Mouse (Mus musculus) liver (tissue): Measurements from ENCODE around the gene Cdk14.

ENCODE experiments used
- DNase-seq: peaks from one replicate; pipeline ENCODE4 v3.0.0-alpha.2; 2020; ENCODE audit warnings: mixed read lengths

Gene Cdk14

DNA sequence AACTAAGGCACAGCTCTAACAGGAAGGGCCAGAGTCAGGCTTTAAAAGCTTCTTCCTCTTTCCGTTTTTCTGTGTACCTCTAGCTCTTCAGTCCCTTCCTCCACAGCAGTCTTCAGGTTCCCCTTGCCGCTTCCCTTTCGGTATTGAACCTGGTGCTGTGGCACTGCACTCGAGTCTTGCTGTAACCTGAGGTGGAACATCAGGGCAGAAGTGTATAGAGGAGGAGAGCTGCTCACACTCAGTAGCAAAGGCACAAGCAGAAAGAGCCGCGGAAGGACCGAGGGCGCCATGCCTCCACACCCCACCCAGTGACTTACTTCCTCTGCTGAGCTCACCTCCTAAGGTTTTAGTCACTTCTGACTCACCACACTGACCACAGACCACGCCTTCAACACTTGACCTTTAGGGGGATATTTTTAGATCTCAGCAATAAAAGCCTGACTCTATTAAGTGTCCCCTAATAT is at the start of gene Cdk14:
Gene Cdk14 (minus strand): TSS at position 321 of the 464 bp plus-strand sequence.
- peak; percentile 10 for DNase-seq

GRCm38 (mm10) chr5:5465256-5465655 is 45.1 kb upstream of the Cdk14 start:
- no peak for DNase-seq

DNA sequence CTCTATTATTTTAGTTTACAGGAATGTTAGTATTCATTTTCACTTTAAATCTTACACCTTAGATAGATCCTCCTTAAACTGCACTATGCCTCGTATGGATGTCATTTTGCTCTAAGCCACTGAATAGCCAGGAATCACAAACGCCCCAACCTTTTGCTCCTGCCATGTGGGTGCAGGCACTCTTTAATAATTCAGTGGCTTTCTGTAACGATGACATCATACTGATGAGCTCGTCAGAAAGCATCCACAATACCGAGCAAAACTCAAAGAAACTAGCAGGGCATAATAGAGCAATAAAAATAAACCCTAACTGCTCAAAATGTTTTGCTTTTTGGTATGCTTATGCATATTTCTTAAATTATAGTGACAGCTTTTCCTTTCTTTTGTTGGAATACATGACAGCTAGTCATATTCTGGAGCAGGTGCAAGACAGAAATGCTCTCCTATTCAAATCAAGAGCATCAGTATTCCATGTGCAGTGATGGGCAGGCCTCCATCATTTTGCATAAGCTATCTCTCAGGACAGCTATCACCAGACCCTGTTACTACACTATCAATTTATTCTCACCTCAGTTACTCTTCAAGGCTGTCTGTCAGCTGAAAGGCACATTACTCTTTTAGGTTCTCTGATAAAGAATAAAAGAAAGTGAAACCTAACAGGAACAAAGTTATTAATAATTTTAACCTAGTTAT is 11.8 kb upstream of the Cdk14 start:
- no peak for DNase-seq

DNA sequence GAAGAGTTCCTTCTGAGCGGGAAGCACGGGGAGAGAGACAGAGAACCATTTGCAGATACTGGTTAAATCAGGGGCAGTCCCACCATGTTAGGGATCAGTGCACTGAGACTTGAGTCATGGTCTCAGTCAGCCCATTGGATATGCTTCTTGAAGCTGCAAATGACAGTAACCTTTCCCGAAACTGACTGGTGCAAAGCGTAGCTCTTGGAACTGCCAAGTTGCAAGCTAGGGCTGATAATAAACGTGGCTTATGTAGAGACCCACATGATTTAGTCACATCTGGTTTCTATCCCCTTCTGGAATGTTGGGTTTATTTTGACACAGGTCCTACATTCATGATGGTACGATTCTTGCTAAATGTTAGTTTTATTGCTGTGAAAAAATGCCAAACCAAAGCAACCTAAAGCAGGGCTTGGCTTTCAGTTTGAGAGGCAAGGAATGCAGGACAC is 3.6 kb upstream of the Cdk14 start:
- no peak for DNase-seq

- no peak for DNase-seq
Observed at GRCm38 (mm10) chr5:5423081-5423480, 3.0 kb upstream of the Cdk14 start.

- DNase-seq = no peak
Observed at GRCm38 (mm10) chr5:5421439-5421838, 1.3 kb upstream of the Cdk14 start.

DNA sequence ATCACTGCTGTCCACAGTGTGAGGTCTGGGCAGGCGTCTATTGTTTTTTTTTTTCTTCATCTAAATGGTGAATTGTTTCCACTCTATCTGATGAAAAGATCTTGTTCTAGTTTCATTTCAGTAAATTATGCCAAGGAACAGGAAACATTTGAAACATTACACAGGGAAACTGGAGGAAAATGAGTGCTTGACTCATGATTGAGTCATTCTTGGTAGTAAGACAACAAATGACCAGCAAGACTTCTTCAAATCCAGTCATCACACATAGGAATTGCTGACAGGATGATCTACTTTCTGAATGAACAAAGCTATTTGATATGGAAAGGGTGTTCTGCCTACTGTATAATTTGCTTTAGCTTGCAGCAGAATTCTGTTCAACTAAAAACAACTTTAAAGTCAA is 859 bp downstream of the Cdk14 start:
- no peak for DNase-seq

- no peak for DNase-seq
Observed at GRCm38 (mm10) chr5:5414835-5415234, 5.3 kb downstream of the Cdk14 start.

GRCm38 (mm10) chr5:5411886-5412285 is 8.2 kb downstream of the Cdk14 start:
- peak; percentile 10 for DNase-seq

GRCm38 (mm10) chr5:5401986-5402385 is 18.1 kb downstream of the Cdk14 start:
- DNase-seq = no peak

DNA sequence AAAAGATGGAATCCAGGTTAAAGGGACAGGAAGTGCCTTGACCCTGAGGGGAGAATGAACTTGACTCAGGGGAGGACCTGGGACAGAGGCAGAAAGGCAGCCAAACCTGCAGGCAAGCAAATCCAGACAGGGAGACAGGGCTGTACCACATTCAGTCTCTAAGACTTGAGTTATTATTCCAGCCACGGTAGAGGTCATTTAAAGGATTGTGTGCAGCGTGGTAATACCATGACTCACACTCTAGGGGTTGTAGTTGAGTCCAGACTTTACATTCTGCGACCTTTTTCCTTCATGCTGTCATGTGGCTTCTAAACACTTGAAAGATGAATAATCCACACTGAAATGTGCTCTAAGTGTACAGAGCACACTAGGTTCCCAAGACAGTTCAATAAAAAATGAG is 27.3 kb downstream of the Cdk14 start:
- no peak for DNase-seq

DNA sequence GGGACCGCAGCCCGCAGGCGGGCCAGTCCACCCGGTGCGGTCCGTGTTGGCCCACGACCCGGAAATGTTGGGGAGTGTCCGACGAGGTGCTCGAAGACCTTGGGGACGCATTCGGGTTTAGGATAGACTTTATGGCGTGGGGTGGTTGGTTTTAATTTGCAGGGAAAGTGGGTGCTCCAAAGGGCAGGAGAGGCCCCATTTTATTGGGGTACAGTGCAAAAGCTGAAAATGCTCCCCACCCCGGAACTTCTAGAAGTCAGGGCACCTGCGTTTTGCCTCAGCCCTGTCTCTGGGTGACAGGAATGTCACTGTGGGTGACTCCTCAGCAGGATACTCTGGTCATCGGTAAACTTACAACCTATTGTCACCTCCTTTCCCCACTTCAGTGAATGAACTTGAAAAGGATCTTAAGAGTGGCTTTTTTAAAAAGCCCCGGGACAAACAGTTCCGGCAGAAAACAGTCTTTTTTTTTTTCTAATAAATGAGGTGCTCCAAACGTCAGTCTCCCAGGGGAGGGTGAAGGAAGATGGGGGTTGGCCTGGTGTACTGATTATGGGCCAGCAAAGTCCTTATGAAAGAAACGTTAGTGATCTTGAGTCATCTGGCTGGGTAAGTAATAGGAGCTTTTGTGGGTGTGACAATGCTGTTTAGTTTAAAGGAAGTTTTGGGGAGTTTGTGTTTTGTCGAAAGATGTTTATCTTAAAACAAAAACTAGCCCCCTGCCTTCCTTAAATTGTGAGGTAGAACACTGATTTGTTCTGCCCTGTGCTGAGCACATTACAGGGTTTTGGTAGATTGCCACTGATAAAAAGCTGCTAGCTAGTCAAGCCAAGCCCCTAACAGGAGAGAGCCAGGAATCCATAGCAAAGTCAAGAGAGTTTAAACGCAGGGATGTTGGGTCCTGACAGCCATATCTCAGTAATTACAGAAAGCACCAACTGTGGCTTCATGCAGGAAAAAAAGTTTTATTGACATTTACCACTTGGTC is 39.1 kb downstream of the Cdk14 start:
- DNase-seq = no peak

DNA sequence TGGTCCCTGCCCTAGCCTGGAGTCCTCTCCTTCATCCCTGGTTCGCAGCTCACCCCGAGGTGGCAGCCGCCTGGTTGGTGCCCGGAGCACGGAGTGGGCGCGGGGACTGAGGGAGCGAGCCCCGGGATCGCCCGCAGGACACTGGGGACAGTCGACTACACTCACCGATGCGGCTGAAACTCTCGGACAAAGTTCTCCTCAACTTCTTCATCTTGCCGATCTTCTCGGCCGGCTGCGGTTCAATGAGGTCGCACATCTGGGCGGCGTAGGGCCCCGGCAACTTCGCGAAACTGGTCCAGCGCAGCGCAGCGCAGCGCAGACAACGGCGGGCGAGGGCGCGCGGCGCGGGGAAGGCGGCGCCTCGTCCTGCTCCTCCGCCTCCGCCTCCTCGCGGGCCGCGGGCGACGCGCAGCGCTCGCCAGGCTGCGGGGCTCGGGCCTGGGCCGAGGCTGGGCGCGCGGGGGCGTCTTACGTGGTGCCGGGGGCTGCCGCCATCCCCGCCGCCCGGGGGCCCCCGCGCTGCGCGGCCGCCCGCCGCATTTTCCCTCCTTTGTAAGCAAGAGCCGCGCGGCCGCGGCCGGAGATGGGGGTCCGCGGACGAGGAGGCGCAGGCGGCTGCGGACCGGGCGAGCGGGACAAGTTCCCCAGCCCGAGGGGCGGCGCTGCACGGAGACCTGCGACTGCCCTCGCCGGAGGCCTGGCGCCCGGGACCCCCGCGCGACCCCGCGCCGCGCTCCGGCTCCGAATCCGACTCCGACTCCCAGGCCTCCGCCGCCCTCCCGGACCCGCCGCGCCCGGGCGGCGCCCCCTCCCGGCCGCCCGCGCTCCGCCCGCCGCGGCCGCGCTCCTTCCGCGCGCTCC is 40.0 kb downstream of the Cdk14 start:
- peak; percentile 47 for DNase-seq

DNA sequence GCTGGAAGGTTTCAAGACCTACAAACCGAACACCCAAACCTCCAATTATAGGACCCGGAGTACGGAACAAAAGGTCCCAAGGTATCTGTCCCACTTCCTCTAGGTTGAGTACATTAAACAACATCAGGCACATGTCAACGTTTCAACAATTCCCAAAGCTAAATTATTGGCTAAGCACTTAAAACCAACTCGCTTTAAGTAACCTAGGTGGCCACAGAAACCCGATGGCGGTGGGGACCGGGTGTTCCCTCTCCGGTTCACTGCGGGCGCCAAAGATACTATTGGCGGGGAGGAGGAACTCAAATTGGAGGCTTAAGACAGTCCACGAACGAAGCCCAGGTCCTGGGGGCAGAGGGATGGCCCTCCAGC is 40.6 kb downstream of the Cdk14 start:
- DNase-seq = no peak

- DNase-seq = no peak
Observed at GRCm38 (mm10) chr5:5374393-5374792, 45.7 kb downstream of the Cdk14 start.

DNA sequence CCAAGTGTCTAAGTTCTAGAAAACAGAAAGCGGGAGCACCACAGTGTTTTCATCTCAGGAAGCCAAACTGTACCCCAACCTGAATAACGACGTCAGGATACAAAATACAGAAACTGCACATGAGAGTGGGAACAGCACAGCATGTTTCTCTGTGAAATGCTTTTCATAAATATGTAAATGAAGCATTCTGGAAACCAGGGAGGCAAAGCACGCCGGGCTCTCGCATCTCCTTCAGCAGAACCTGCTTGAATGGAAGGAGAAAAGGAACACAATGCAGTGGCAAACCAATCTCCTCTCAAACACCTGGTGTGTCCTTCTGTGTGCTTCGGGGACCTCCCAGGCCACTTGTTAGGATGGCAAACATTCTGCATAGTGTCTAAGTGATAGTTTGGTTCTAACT is 46.6 kb downstream of the Cdk14 start:
- DNase-seq = no peak

GRCm38 (mm10) chr5:5372936-5373335 is 47.2 kb downstream of the Cdk14 start:
- DNase-seq = no peak

DNA sequence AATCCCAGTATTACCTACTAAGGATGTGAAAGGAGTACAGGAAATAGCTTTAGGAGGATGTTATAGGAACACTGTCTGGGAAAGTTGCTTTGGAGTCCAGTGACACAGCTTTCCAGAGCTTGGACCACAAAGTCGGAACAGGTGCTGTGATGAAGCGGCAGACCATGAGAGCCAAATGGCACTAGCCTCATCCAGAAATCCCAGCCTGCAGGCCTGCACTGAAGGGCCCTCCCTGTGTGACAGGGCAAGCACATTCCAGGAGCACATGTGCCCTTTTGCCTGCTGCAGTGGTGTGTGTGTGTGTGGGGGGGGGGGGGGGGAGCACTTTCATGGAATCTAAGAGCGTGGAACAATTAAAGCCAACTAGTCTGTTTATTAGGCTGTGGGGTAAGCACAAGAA is 47.8 kb downstream of the Cdk14 start:
- DNase-seq = no peak

- no peak for DNase-seq
Observed at GRCm38 (mm10) chr5:5370322-5371082, 49.6 kb downstream of the Cdk14 start.

- no peak for DNase-seq
Observed at GRCm38 (mm10) chr5:5368389-5369164, 51.5 kb downstream of the Cdk14 start.

GRCm38 (mm10) chr5:5367550-5367949 is 52.6 kb downstream of the Cdk14 start:
- DNase-seq = no peak
